ENCODE assay signal across 8 mouse cellular contexts in the genomic region with DNA sequence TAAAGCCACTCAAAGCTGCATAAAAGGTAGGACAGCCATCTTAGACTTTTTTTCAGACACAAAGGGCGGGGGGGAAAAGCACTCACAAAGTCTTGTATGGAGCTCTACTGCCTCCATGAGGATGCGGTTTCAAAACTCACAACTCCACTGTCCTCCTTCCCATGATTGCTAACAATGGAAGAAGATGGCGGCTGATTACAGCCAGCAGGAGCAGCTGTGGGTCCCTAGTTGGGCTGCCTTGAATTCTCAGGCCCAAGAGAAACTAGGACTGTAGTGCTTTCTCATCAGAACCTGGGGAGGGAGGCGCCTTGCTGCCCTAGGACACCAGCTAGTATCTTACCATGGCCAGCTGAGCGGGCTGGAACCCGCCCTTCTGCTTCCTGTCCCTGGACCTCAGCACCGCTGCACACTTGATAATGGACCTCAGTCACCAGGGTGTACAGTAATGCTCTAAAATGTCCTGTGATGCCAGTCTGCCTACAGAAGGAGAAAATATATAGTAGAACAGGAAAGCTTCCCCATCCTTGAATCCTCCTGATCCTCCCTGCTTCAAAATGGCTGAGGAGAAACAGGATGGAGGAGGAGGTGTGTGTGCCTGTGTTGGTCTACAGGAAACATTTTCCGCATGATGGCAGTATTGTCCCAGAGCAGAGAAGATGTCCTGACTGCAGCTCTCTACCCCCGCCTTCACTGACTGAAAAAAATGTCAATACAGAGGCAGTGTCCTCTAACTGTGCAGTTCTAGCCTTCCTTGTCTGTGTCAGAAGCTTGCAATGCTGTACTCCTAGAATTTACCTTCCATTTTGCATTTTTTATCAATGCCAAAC.
DNase-seq lines count a peak whose midpoint lies in the region; ATAC-seq and TF ChIP-seq lines count a peak whose summit lies in the region.

No protein-coding gene starts in this region.

- H3K4me2 ChIP-seq in heart, embryonic 15.5 days, result peak overlapping the region; percentile 41
- H3K4me2 ChIP-seq in limb, embryonic 13.5 days (replicated peaks), result peak overlapping the region; percentile 30; the same call in 1 of the 2 replicates
- peak overlapping the region; percentile 26 for H3K4me2 ChIP-seq in midbrain, embryonic 15.5 days
- no peak overlapping the region for H3K4me2 ChIP-seq in stomach, postnatal 0 days (replicated peaks; ENCODE audit: low read depth)

- no peak overlapping the region for H3K9ac ChIP-seq in heart, embryonic 15.5 days
- H3K9ac ChIP-seq in limb, embryonic 13.5 days, result no peak overlapping the region
- H3K9ac ChIP-seq in midbrain, embryonic 15.5 days, result 0 out of 2 replicates have a peak overlapping the region, but pooled peaks have one; percentile 15
- H3K9ac ChIP-seq in stomach, postnatal 0 days (ENCODE audit: low read length), result no peak overlapping the region

- H3K4me1 ChIP-seq in heart, embryonic 15.5 days (replicated peaks), result no peaks in the 10 kb centered on the region
- H3K4me1 ChIP-seq in limb, embryonic 13.5 days, result no peaks in the 10 kb centered on the region
- H3K4me1 ChIP-seq in midbrain, embryonic 15.5 days, result no peaks in the 10 kb centered on the region
- no peaks in the 10 kb centered on the region for H3K4me1 ChIP-seq in stomach, postnatal 0 days (replicated peaks; ENCODE audit: control insufficient read depth, insufficient read depth)

- TF ChIP-seq CTCF in stomach, postnatal 0 days (IDR thresholded peaks at IDR 0.05; ENCODE audit: low read depth), result peak; percentile 78

- peak; percentile 84 for DNase-seq in adrenal gland, postnatal 14 days
- no peak for DNase-seq in adrenal gland, postnatal 10 days
- DNase-seq in urinary bladder, postnatal 25 days (ENCODE audit: low spot score), result peak; percentile 72
- DNase-seq in urinary bladder, postnatal 10 days (ENCODE audit: low spot score), result no peak
- peak; percentile 41 for DNase-seq in stomach, postnatal 0 days (ENCODE audit: low spot score)

- H3K27ac ChIP-seq in heart, embryonic 15.5 days, result peak overlapping the region; percentile 42; the same call in 1 of the 2 replicates
- peak overlapping the region; percentile 48; the same call in 1 of the 2 replicates for H3K27ac ChIP-seq in limb, embryonic 13.5 days
- H3K27ac ChIP-seq in midbrain, embryonic 15.5 days, result peak overlapping the region; percentile 80
- H3K27ac ChIP-seq in stomach, postnatal 0 days (replicated peaks), result 0 out of 2 replicates have a peak overlapping the region, but pooled peaks have one; percentile 40

- H3K27me3 ChIP-seq in heart, embryonic 15.5 days, result no peaks in the 10 kb centered on the region
- no peaks in the 10 kb centered on the region for H3K27me3 ChIP-seq in limb, embryonic 13.5 days
- H3K27me3 ChIP-seq in midbrain, embryonic 15.5 days (replicated peaks), result no peaks in the 10 kb centered on the region
- H3K27me3 ChIP-seq in stomach, postnatal 0 days (ENCODE audit: control insufficient read depth, insufficient read depth, low read length), result no peaks in the 10 kb centered on the region

- TF ChIP-seq EP300 in stomach, postnatal 0 days (optimal IDR thresholded peaks at IDR 0.05), result no peak

- no peaks in the 10 kb centered on the region for H3K9me3 ChIP-seq in heart, embryonic 15.5 days (replicated peaks)
- H3K9me3 ChIP-seq in limb, embryonic 13.5 days, result no peaks in the 10 kb centered on the region
- H3K9me3 ChIP-seq in midbrain, embryonic 15.5 days, result no peaks in the 10 kb centered on the region
- no peaks in the 10 kb centered on the region for H3K9me3 ChIP-seq in stomach, postnatal 0 days (ENCODE audit: control insufficient read depth, low read length)

- peak; percentile 60; the same call in 1 of the 2 replicates for ATAC-seq in heart, embryonic 15.5 days (replicated peaks; ENCODE audit: insufficient number of reproducible peaks, insufficient read depth, low FRiP score, low read depth)
- no peak for ATAC-seq in limb, embryonic 13.5 days (ENCODE audit: low FRiP score, low read depth)
- peak; percentile 78 for ATAC-seq in midbrain, embryonic 15.5 days (replicated peaks)
- ATAC-seq in stomach, postnatal 0 days (ENCODE audit: low FRiP score, low TSS enrichment), result peak; percentile 78; the same call in 1 of the 2 replicates

- H3K4me3 ChIP-seq in heart, embryonic 15.5 days, result peak overlapping the region; percentile 42
- peak overlapping the region; percentile 22; the same call in 1 of the 2 replicates for H3K4me3 ChIP-seq in limb, embryonic 13.5 days
- peak overlapping the region; percentile 27 for H3K4me3 ChIP-seq in midbrain, embryonic 15.5 days
- peak overlapping the region; percentile 26 for H3K4me3 ChIP-seq in stomach, postnatal 0 days (ENCODE audit: low read depth, low read length)

- 63% methylated on average over 9 of the region's 9 CpGs for WGBS in heart, embryonic 15.5 days
- 73% methylated on average over 9 of the region's 9 CpGs for WGBS in limb, embryonic 13.5 days
- WGBS in midbrain, embryonic 15.5 days, result 65% methylated on average over 9 of the region's 9 CpGs
- 71% methylated on average over 9 of the region's 9 CpGs for WGBS in stomach, postnatal 0 days

- no peaks in the 10 kb centered on the region; the same call in 1 of the 2 replicates for H3K36me3 ChIP-seq in heart, embryonic 15.5 days
- peaks cover 14% of the 10 kb centered on the region for H3K36me3 ChIP-seq in limb, embryonic 13.5 days
- H3K36me3 ChIP-seq in midbrain, embryonic 15.5 days (replicated peaks), result no peaks in the 10 kb centered on the region
- no peaks in the 10 kb centered on the region for H3K36me3 ChIP-seq in stomach, postnatal 0 days (ENCODE audit: control insufficient read depth, insufficient read depth, low read length)

Comparison
In these comparisons a context has a peak if more than half of its experiments do, and no peak if none do; other contexts are left out.
1. DNase-seq: peak in adrenal gland, postnatal 14 days (single experiment), urinary bladder, postnatal 25 days (single experiment) and stomach, postnatal 0 days (single experiment); none in adrenal gland, postnatal 10 days (single experiment) and urinary bladder, postnatal 10 days (single experiment).
2. Peak in every context shown above with its lines, with median percentiles within 50 percentile points of each other: H3K27ac ChIP-seq and H3K4me3 ChIP-seq.